Mouse (Mus musculus) cerebellum, adult 2 months (tissue): ENCODE measurements at regions not wholly inside any gene's neighbourhood (a gene's known extent, or its start where the extent isn't known, plus 50 kb on each side); places are given as distances from the start of the nearest gene placed in this dataset.

Experiments used
- CTCF ChIP-seq: fragments of 200-500 bp; IDR thresholded peaks from 2 replicates; pipeline ENCODE4 v1.5.1; 2011; ENCODE audit warnings: low read depth, mild to moderate bottlenecking, control low read depth, low read length, moderate library complexity, borderline replicate concordance; ENCODE audit not compliant: insufficient read depth
- POLR2A ChIP-seq: fragments of 200-500 bp; IDR thresholded peaks from 2 replicates; pipeline ENCODE4 v1.6.1; 2011; ENCODE audit warnings: low read length, control low read depth, borderline replicate concordance; ENCODE audit not compliant: insufficient read depth

- TF ChIP-seq POLR2A (no peak), CTCF (no peak)
Observed at GRCm38 (mm10) chr3:33632928-33633514, 166.6 kb upstream of the Ttc14 start.
